Mouse (Mus musculus): ENCODE measurements at regions not wholly inside any gene's neighbourhood (a gene's known extent, or its start where the extent isn't known, plus 50 kb on each side); places are given as distances from the start of the nearest gene placed in this dataset.

- TF ChIP-seq CTCF (IDR thresholded peaks at IDR 0.05) (no peak), EP300 (IDR thresholded peaks at IDR 0.05) (no peak)
Measured at GRCm38 (mm10) chr12:8402084-8402483, 88.9 kb downstream of the Hs1bp3 start.

Data from lung, postnatal 0 days (tissue).